Mouse (Mus musculus) heart, postnatal 0 days (tissue): ENCODE measurements at regions not wholly inside any gene's neighbourhood (a gene's known extent, or its start where the extent isn't known, plus 50 kb on each side); places are given as distances from the start of the nearest gene placed in this dataset.

Experiments
- CTCF ChIP-seq: IDR thresholded peaks from 2 replicates; pipeline ENCODE4 v1.5.1; 2016; ENCODE audit warnings: antibody characterized with exemption, control low read depth, low read depth
- EP300 ChIP-seq: IDR thresholded peaks from 2 replicates; pipeline ENCODE4 v1.6.1; 2016; ENCODE audit warnings: antibody characterized with exemption, low read depth

- TF ChIP-seq EP300 (no peak), CTCF (no peak)
Measured at GRCm38 (mm10) chr15:51591406-51592068, 2293.2 kb upstream of the Gm7489 start.
